Mouse (Mus musculus): ENCODE data around the gene Sc5d.

GRCm38 (mm10) chr9:42273174-42273573 lies 9.1 kb upstream of the Sc5d start:
- TF ChIP-seq FLI1 (IDR thresholded peaks at IDR 0.05; ENCODE audit: low read length) = no peak
- no peak for TF ChIP-seq GATA1 (IDR thresholded peaks at IDR 0.05; ENCODE audit: borderline replicate concordance, low read length)
